Mouse (Mus musculus): Measurements from ENCODE around the gene Clstn3. TPM values are rescaled to one million over a fixed set of nuclear protein-coding genes. Genes with fewer than 3 reads are reported as not detected.
"Not testable (repeated sequence)": the region's sequence is repeated elsewhere in the genome, so short reads cannot be mapped to it uniquely, and the experiment has no call there.

Gene Clstn3
- polyA plus RNA-seq, 1 experiment from 2014 or later, result 10.3 TPM

DNA sequence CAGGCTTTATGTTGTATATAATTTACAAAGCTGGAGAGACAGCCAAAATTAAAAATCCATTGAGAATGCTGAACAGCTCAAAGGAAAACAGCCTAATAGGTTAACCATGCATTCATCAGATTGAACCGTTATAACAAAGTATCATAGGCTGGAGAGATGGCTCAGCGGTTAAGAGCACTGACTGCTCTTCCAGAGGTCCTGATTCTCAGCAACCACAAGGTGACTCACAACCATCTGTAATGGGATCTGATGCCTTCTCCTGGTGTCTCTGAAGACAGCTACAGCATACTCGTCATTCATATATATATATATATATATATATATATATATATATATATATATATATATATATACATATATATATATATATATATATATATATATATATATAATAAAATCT lies 19.2 kb upstream of the Clstn3 start:
- not testable (repeated sequence) for DNase-seq (ENCODE audit: low spot score, missing footprints); H3K4me3 ChIP-seq (ENCODE audit: low read depth, low read length); H3K4me1 ChIP-seq (ENCODE audit: control insufficient read depth, insufficient read depth, low read length); H3K36me3 ChIP-seq (ENCODE audit: control insufficient read depth, insufficient read depth, low read length); H3K4me2 ChIP-seq; H3K9ac ChIP-seq (ENCODE audit: low read length); H3K27ac ChIP-seq (ENCODE audit: low read depth, low read length); H3K9me3 ChIP-seq (ENCODE audit: control insufficient read depth, low read length); H3K27me3 ChIP-seq (ENCODE audit: control insufficient read depth, insufficient read depth, low read length); ATAC-seq (ENCODE audit: low FRiP score)
- 94% methylated on average over 3 of the region's 3 CpGs for WGBS

DNA sequence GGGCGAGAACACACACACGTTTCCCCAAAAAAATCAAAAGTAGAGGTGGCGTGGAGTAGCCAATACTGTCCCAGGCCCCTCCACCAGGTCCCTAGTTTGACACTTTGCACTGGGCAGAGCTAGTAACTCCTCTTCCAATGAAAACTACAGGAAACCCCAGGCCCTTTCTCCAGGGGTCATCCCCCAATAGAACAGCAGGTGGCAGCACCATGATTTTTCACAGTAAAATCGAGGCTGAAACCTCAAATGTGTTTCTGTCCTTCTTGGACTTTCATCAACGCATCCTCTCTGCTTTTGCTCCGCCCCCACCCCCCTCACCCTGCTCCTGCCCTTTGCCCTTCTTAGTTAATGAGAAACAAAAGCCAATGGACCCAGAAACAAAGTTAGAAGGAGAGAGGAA lies 17.0 kb upstream of the Clstn3 start:
- Histone ChIP-seq H3K4me2 (no peak overlapping the region), H3K9me3 (ENCODE audit: control insufficient read depth, low read length) (no peaks in the 10 kb centered on the region), H3K27ac (ENCODE audit: low read depth, low read length) (no peak overlapping the region), H3K4me3 (ENCODE audit: low read depth, low read length) (no peak overlapping the region), H3K4me1 (ENCODE audit: control insufficient read depth, insufficient read depth, low read length) (no peaks in the 10 kb centered on the region), H3K9ac (ENCODE audit: low read length) (no peak overlapping the region), H3K36me3 (ENCODE audit: control insufficient read depth, insufficient read depth, low read length) (no peaks in the 10 kb centered on the region), H3K27me3 (ENCODE audit: control insufficient read depth, insufficient read depth, low read length) (no peaks in the 10 kb centered on the region)
- ATAC-seq (ENCODE audit: low FRiP score), result 0 out of 2 replicates have a peak, but pooled peaks have one; percentile 8
- peak; percentile 96 for DNase-seq (ENCODE audit: low spot score, missing footprints)
- WGBS, result 25% methylated on average over 6 of the region's 6 CpGs

DNA sequence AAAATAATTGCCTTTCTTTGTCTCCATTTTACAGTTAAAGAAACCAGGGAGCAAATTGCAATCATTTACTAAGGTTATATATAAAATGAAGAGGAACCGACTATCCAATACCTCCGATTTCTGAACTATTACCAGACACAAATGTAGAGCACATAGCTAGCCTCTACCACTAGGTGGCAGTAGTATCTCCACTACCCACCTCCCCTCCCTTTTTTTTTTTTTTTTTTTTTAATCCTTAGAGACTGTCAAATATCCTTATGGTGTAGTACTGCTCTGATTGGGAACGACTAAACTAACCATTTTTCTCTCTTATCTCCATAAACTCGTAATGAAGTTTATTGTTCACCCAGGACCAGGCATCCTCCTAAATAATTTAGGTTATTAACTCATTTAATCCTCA lies 15.7 kb upstream of the Clstn3 start:
- Histone ChIP-seq H3K4me2 (no peak overlapping the region), H3K9me3 (ENCODE audit: control insufficient read depth, low read length) (no peaks in the 10 kb centered on the region), H3K9ac (ENCODE audit: low read length) (no peak overlapping the region), H3K27ac (ENCODE audit: low read depth, low read length) (no peak overlapping the region), H3K4me1 (ENCODE audit: control insufficient read depth, insufficient read depth, low read length) (no peaks in the 10 kb centered on the region), H3K27me3 (ENCODE audit: control insufficient read depth, insufficient read depth, low read length) (no peaks in the 10 kb centered on the region), H3K36me3 (ENCODE audit: control insufficient read depth, insufficient read depth, low read length) (no peaks in the 10 kb centered on the region), H3K4me3 (ENCODE audit: low read depth, low read length) (no peak overlapping the region)
- no peak for ATAC-seq (ENCODE audit: low FRiP score)
- peak; percentile 84 for DNase-seq (ENCODE audit: low spot score, missing footprints)
- WGBS, result 57% methylated on average over 4 of the region's 4 CpGs

DNA sequence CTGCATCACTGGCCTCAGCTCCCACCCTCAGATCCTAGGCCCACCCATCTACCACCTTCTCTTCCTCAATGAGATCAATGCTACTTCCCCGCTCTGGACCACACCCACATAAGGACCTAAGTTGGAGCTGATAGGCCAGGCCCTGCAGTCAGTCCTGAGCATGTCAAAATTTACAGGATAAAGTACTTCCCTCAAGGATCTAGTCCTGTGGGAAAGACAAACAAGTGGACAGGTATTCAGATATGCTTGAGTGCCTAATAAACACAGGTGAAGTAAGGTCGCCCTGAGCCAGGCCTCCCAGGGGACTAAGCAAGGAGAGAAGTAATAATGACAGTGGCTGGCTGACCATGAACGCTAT lies 15.0 kb upstream of the Clstn3 start:
- H3K27me3 ChIP-seq (ENCODE audit: control insufficient read depth, insufficient read depth, low read length), result no peaks in the 10 kb centered on the region
- H3K36me3 ChIP-seq (ENCODE audit: control insufficient read depth, insufficient read depth, low read length), result no peaks in the 10 kb centered on the region
- no peak for ATAC-seq (ENCODE audit: low FRiP score)
- no peak overlapping the region for H3K4me2 ChIP-seq
- H3K4me1 ChIP-seq (ENCODE audit: control insufficient read depth, insufficient read depth, low read length), result no peaks in the 10 kb centered on the region
- H3K4me3 ChIP-seq (ENCODE audit: low read depth, low read length), result no peak overlapping the region
- no peak overlapping the region for H3K9ac ChIP-seq (ENCODE audit: low read length)
- no peak overlapping the region for H3K27ac ChIP-seq (ENCODE audit: low read depth, low read length)
- WGBS, result 89% methylated on average over 3 of the region's 3 CpGs
- no peak for DNase-seq (ENCODE audit: low spot score, missing footprints)
- no peaks in the 10 kb centered on the region for H3K9me3 ChIP-seq (ENCODE audit: control insufficient read depth, low read length)

DNA sequence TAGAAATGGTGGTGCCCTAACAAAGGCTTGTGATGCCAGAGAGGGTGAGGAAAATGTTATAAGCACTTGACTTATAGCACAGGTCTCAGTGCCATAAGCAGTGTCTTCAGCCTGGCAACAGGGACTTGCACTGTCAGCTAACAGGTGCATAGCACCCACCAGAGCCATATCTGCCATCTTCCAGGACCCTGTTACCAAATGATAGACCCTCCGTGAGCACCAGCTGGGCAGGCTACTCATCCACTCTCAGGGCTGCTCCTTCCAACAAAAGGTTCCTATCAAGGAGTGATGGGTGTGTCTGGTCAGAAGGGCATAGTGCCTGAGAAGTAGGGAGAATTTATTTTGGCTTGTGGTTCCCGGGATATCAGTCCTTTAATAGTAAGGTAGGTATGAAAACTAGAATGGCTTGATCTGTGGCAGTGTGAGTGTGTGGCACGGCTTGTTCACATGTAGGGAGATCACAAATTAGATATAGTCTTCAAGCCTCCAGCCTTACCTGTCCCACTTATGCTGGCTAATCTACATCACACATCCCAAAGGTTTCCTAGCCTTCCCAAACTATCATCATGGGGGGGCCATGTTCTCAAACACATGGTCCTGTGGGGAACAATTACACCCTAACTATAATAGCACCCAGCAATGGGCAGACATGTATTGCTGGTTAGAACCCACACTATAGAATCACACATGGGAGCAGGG lies 14.4 kb upstream of the Clstn3 start:
- H3K9me3 ChIP-seq (ENCODE audit: control insufficient read depth, low read length), result no peaks in the 10 kb centered on the region
- no peak for DNase-seq (ENCODE audit: low spot score, missing footprints)
- no peak overlapping the region for H3K27ac ChIP-seq (ENCODE audit: low read depth, low read length)
- no peaks in the 10 kb centered on the region for H3K4me1 ChIP-seq (ENCODE audit: control insufficient read depth, insufficient read depth, low read length)
- 87% methylated on average over 3 of the region's 3 CpGs for WGBS
- no peaks in the 10 kb centered on the region for H3K27me3 ChIP-seq (ENCODE audit: control insufficient read depth, insufficient read depth, low read length)
- H3K9ac ChIP-seq (ENCODE audit: low read length), result no peak overlapping the region
- no peaks in the 10 kb centered on the region for H3K36me3 ChIP-seq (ENCODE audit: control insufficient read depth, insufficient read depth, low read length)
- no peak for ATAC-seq (ENCODE audit: low FRiP score)
- H3K4me3 ChIP-seq (ENCODE audit: low read depth, low read length), result no peak overlapping the region
- H3K4me2 ChIP-seq, result no peak overlapping the region

DNA sequence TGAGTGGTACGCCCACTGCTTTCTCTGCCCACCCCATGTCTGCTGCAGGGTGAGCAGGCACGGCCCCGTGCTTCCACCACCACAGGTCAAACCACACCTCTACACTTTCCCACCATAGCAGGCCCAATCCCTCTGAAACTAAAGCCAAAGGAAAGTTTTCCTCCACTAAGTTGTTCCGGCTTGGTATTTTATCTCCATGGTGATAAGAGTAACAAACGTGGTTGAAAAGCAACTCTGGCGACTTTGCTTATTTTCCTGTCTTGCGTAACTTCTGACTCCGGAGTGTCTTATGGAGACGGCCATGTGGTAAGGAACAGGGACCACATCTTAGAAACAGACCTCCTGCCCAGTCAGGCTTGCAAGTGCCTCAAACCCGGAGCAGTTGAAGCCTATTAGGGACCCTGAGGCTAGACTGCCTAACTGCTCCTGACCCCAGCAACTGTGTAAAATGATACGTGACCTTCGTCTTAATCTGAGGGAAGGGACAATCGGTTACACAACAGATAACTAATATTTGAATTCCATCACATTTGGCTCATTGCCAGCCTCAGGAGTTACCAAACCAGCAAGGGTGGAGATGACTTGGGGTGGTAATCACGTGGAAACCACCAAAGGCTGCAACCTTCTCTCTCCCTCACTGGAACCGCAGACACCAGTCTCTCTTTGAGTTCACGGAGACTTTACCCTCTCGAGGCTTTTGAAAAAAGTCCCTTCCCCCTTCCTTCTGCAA lies 13.5 kb upstream of the Clstn3 start:
- DNase-seq (ENCODE audit: low spot score, missing footprints), result no peak
- ATAC-seq (ENCODE audit: low FRiP score), result no peak
- 81% methylated on average over 17 of the region's 17 CpGs for WGBS

DNA sequence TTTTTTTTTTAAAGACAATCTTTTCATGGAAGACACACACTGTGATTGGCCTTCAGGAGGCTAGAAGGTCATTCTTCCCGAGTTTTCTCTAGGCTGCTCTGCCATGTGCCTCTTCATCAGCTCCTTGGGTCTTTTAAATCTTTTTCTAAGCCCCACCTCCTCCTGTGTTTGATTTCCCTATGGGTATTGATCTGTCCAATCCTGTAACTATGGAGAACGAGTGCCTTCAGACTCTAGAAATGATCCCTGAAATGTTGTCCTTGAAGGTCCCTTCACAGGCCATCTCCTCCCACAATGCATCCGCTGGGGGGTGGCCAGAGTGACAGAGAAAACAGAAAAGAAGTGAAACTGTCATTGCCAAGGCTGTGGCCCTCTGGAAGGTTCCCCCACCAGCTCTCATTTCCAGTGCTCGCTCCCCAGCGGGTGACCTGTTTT lies 12.6 kb upstream of the Clstn3 start:
- no peaks in the 10 kb centered on the region for H3K36me3 ChIP-seq (ENCODE audit: control insufficient read depth, insufficient read depth, low read length)
- H3K9me3 ChIP-seq (ENCODE audit: control insufficient read depth, low read length), result no peaks in the 10 kb centered on the region
- no peak for ATAC-seq (ENCODE audit: low FRiP score)
- H3K9ac ChIP-seq (ENCODE audit: low read length), result no peak overlapping the region
- no peak overlapping the region for H3K27ac ChIP-seq (ENCODE audit: low read depth, low read length)
- H3K4me3 ChIP-seq (ENCODE audit: low read depth, low read length), result no peak overlapping the region
- H3K27me3 ChIP-seq (ENCODE audit: control insufficient read depth, insufficient read depth, low read length), result no peaks in the 10 kb centered on the region
- 72% methylated on average over 5 of the region's 5 CpGs for WGBS
- H3K4me2 ChIP-seq, result no peak overlapping the region
- DNase-seq (ENCODE audit: low spot score, missing footprints), result no peak
- H3K4me1 ChIP-seq (ENCODE audit: control insufficient read depth, insufficient read depth, low read length), result no peaks in the 10 kb centered on the region

More for the DNA sequence above, 13.5 kb upstream of the Clstn3 start:
- no peaks in the 10 kb centered on the region for H3K27me3 ChIP-seq (ENCODE audit: control insufficient read depth, insufficient read depth, low read length)
- H3K4me1 ChIP-seq (ENCODE audit: control insufficient read depth, insufficient read depth, low read length), result no peaks in the 10 kb centered on the region
- no peaks in the 10 kb centered on the region for H3K9me3 ChIP-seq (ENCODE audit: control insufficient read depth, low read length)
- no peak overlapping the region for H3K9ac ChIP-seq (ENCODE audit: low read length)
- H3K27ac ChIP-seq (ENCODE audit: low read depth, low read length), result no peak overlapping the region
- no peak overlapping the region for H3K4me3 ChIP-seq (ENCODE audit: low read depth, low read length)
- no peaks in the 10 kb centered on the region for H3K36me3 ChIP-seq (ENCODE audit: control insufficient read depth, insufficient read depth, low read length)
- H3K4me2 ChIP-seq, result no peak overlapping the region

DNA sequence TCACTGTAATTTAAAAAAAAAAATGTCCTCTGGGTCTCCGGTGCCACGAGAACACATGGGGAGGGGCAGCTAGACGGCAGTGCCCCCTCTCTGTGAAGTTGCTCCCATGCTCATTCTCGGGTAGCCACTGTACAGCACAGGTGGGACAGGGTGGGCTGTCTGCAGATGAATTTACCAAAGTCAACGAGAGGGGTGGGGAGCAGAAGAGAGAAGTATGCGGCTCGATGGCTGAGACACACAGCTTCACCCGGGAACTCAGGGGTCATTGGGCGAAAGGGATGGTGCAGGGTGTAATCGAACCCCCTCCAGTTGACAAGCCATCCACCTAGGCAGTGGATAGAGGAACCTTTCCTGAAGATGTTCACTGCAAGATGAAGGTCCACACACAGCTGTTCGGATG lies 12.2 kb upstream of the Clstn3 start:
- no peak for ATAC-seq (ENCODE audit: low FRiP score)
- no peak for DNase-seq (ENCODE audit: low spot score, missing footprints)
- no peaks in the 10 kb centered on the region for H3K4me1 ChIP-seq (ENCODE audit: control insufficient read depth, insufficient read depth, low read length)
- no peak overlapping the region for H3K4me3 ChIP-seq (ENCODE audit: low read depth, low read length)
- H3K9me3 ChIP-seq (ENCODE audit: control insufficient read depth, low read length), result no peaks in the 10 kb centered on the region
- H3K36me3 ChIP-seq (ENCODE audit: control insufficient read depth, insufficient read depth, low read length), result no peaks in the 10 kb centered on the region
- no peak overlapping the region for H3K9ac ChIP-seq (ENCODE audit: low read length)
- H3K4me2 ChIP-seq, result no peak overlapping the region
- no peak overlapping the region for H3K27ac ChIP-seq (ENCODE audit: low read depth, low read length)
- WGBS, result 80% methylated on average over 11 of the region's 11 CpGs
- no peaks in the 10 kb centered on the region for H3K27me3 ChIP-seq (ENCODE audit: control insufficient read depth, insufficient read depth, low read length)

DNA sequence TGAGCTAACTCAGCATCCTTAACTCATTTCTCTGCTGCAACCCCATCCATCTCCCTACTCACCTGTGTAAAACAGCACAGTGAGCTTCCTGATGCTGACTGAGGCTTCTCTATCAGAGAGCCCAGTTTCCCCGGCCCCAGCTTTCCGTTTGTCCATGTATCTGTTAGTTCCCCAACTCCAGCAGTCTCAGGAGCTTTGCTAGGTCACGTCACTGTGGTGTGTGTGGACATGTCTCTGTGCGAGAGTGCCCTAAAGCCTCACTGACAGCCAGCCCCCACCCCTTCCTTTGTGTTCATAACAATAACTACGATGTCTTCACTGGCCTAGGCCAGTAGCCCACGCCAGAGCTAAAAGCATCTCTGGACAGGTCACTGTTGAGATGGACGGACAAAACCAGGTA lies 11.6 kb upstream of the Clstn3 start:
- WGBS, result 68% methylated on average over 7 of the region's 7 CpGs
- ATAC-seq (ENCODE audit: low FRiP score), result no peak
- H3K27ac ChIP-seq (ENCODE audit: low read depth, low read length), result no peak overlapping the region

More for the DNA sequence above, 11.6 kb upstream of the Clstn3 start:
- Histone ChIP-seq H3K4me3 (ENCODE audit: low read depth, low read length) (no peak overlapping the region), H3K4me1 (ENCODE audit: control insufficient read depth, insufficient read depth, low read length) (no peaks in the 10 kb centered on the region), H3K9me3 (ENCODE audit: control insufficient read depth, low read length) (no peaks in the 10 kb centered on the region), H3K27me3 (ENCODE audit: control insufficient read depth, insufficient read depth, low read length) (no peaks in the 10 kb centered on the region), H3K4me2 (no peak overlapping the region), H3K36me3 (ENCODE audit: control insufficient read depth, insufficient read depth, low read length) (no peaks in the 10 kb centered on the region), H3K9ac (ENCODE audit: low read length) (no peak overlapping the region)
- DNase-seq (ENCODE audit: low spot score, missing footprints), result no peak
